Mouse (Mus musculus) liver, embryonic 15.5 days (tissue): Measurements from ENCODE around the gene Gpr31b. TPM values are rescaled to one million over a fixed set of nuclear protein-coding genes. Genes with fewer than 3 reads are reported as not detected.
"Not testable (repeated sequence)": the region's sequence is repeated elsewhere in the genome, so short reads cannot be mapped to it uniquely, and the experiment has no call there.

ENCODE experiments used
- ATAC-seq: fragments of 200-750 bp; cut with Nextera tagmentation; 2 replicates; pipeline ENCODE4 v1.8.0; 2017; ENCODE audit warnings: moderate number of reproducible peaks, mild to moderate bottlenecking, moderate library complexity; ENCODE audit not compliant: insufficient read depth
- H3K27ac ChIP-seq: fragments of 300-500 bp; sonication (generic); replicated peaks from 2 replicates; pipeline ENCODE4 v1.5.1; 2015; ENCODE audit warnings: mild to moderate bottlenecking, inconsistent platforms
- H3K27me3 ChIP-seq: fragments of 300-500 bp; sonication (generic); 2 replicates; pipeline ENCODE4 v1.6.1; 2015; ENCODE audit warnings: mild to moderate bottlenecking, inconsistent platforms
- H3K36me3 ChIP-seq: fragments of 300-500 bp; sonication (generic); replicated peaks from 2 replicates; pipeline ENCODE4 v1.6.1; 2015; ENCODE audit warnings: moderate library complexity, mild to moderate bottlenecking, inconsistent platforms
- H3K4me1 ChIP-seq: fragments of 300-500 bp; sonication (generic); replicated peaks from 2 replicates; pipeline ENCODE4 v1.6.1; 2015; ENCODE audit warnings: inconsistent platforms
- H3K4me2 ChIP-seq: fragments of 300-500 bp; sonication (generic); 2 replicates; pipeline ENCODE4 v1.6.1; 2015; ENCODE audit warnings: moderate library complexity, mild to moderate bottlenecking, inconsistent platforms
- H3K4me3 ChIP-seq: fragments of 300-500 bp; sonication (generic); replicated peaks from 2 replicates; pipeline ENCODE4 v1.5.1; 2015; ENCODE audit warnings: mild to moderate bottlenecking, inconsistent platforms
- H3K9ac ChIP-seq: fragments of 300-500 bp; sonication (generic); 2 replicates; pipeline ENCODE4 v1.6.1; 2015; ENCODE audit warnings: moderate library complexity, mild to moderate bottlenecking, inconsistent platforms
- H3K9me3 ChIP-seq: fragments of 300-500 bp; sonication (generic); replicated peaks from 2 replicates; pipeline ENCODE4 v1.6.1; 2016; ENCODE audit warnings: inconsistent platforms
- WGBS: fragments of 180-500 bp; shearing (Covaris S2); methylation state at CpG from one replicate; pipeline ENCODE4 v1.1.7; 2015; ENCODE audit warnings: mixed read lengths; ENCODE audit not compliant: insufficient replicate concordance; 5-methylcytosine and 5-hydroxymethylcytosine counted together
- polyA plus RNA-seq: library from polyadenylated mRNA; unstranded; fragments of >200 nt; fragmentation: Nextera tagmentation; extraction: Ambion mirVana; gene quantifications from 2 replicates; pipeline ENCODE4 v1.2.1, GENCODE M21; 2015

The Gpr31b gene
- not detected in 2 replicates for polyA plus RNA-seq

GRCm38 (mm10) chr17:13052124-13052813, at the start of gene Gpr31b:
Gene Gpr31b (minus strand): TSS chr17:13052296.
- not testable (repeated sequence) for H3K4me2 ChIP-seq, H3K36me3 ChIP-seq, ATAC-seq, H3K4me3 ChIP-seq, H3K9me3 ChIP-seq, H3K27ac ChIP-seq, H3K9ac ChIP-seq, H3K4me1 ChIP-seq, H3K27me3 ChIP-seq
- 58% methylated on average over 2 of the region's 8 CpGs for WGBS

GRCm38 (mm10) chr17:13092960-13093359, 40.9 kb upstream of the Gpr31b start:
- H3K36me3 ChIP-seq: not testable (repeated sequence)
- WGBS: 74% methylated on average over 3 of the region's 4 CpGs

GRCm38 (mm10) chr17:13092100-13092764, 40.1 kb upstream of the Gpr31b start:
- ATAC-seq, H3K4me2 ChIP-seq, H3K36me3 ChIP-seq, H3K27ac ChIP-seq, H3K27me3 ChIP-seq, H3K9ac ChIP-seq, H3K4me3 ChIP-seq, H3K4me1 ChIP-seq, H3K9me3 ChIP-seq: not testable (repeated sequence)
- 57% methylated on average over 8 of the region's 8 CpGs for WGBS

More at GRCm38 (mm10) chr17:13092960-13093359, 40.9 kb upstream of the Gpr31b start:
- not testable (repeated sequence) for H3K4me3 ChIP-seq, H3K27ac ChIP-seq, H3K27me3 ChIP-seq, H3K4me1 ChIP-seq, H3K4me2 ChIP-seq, H3K9me3 ChIP-seq, H3K9ac ChIP-seq, ATAC-seq

- not testable (repeated sequence) for H3K27ac ChIP-seq, H3K4me3 ChIP-seq, H3K9me3 ChIP-seq, H3K4me1 ChIP-seq, H3K9ac ChIP-seq, H3K36me3 ChIP-seq, H3K27me3 ChIP-seq, ATAC-seq, H3K4me2 ChIP-seq
- WGBS: 60% methylated on average over 1 of the region's 1 CpGs
These were observed 39.4 kb upstream of the Gpr31b start for GRCm38 (mm10) chr17:13091510-13091909.

GRCm38 (mm10) chr17:13069227-13069626, 17.1 kb upstream of the Gpr31b start:
- H3K4me2 ChIP-seq, ATAC-seq, H3K4me1 ChIP-seq, H3K27me3 ChIP-seq, H3K9me3 ChIP-seq, H3K9ac ChIP-seq, H3K36me3 ChIP-seq, H3K27ac ChIP-seq, H3K4me3 ChIP-seq: not testable (repeated sequence)
- 33% methylated on average over 5 of the region's 5 CpGs for WGBS

GRCm38 (mm10) chr17:13067864-13068385, 15.8 kb upstream of the Gpr31b start:
- not testable (repeated sequence) for H3K27me3 ChIP-seq, H3K4me2 ChIP-seq, H3K9me3 ChIP-seq, ATAC-seq, H3K9ac ChIP-seq, H3K4me3 ChIP-seq, H3K36me3 ChIP-seq, H3K4me1 ChIP-seq, H3K27ac ChIP-seq
- 56% methylated on average over 1 of the region's 4 CpGs for WGBS

- H3K4me2 ChIP-seq, H3K9ac ChIP-seq, H3K4me1 ChIP-seq, H3K9me3 ChIP-seq, ATAC-seq, H3K4me3 ChIP-seq, H3K27ac ChIP-seq, H3K36me3 ChIP-seq, H3K27me3 ChIP-seq: not testable (repeated sequence)
- WGBS: 56% methylated on average over 7 of the region's 7 CpGs
These were observed 10.8 kb upstream of the Gpr31b start for GRCm38 (mm10) chr17:13062882-13063281.

GRCm38 (mm10) chr17:13060804-13061203, 8.7 kb upstream of the Gpr31b start, which contains the start of gene Tcp10b:
Gene Tcp10b (plus strand): TSS chr17:13061104.
- H3K27ac ChIP-seq, H3K4me3 ChIP-seq, ATAC-seq, H3K27me3 ChIP-seq, H3K9ac ChIP-seq, H3K36me3 ChIP-seq, H3K9me3 ChIP-seq, H3K4me1 ChIP-seq, H3K4me2 ChIP-seq: not testable (repeated sequence)
- WGBS: 62% methylated on average over 4 of the region's 4 CpGs

- H3K4me1 ChIP-seq, H3K27ac ChIP-seq, H3K27me3 ChIP-seq, H3K4me2 ChIP-seq, ATAC-seq, H3K36me3 ChIP-seq, H3K9ac ChIP-seq, H3K4me3 ChIP-seq, H3K9me3 ChIP-seq: not testable (repeated sequence)
- WGBS: 16% methylated on average over 4 of the region's 4 CpGs
These were observed 8.0 kb downstream of the Gpr31b start for GRCm38 (mm10) chr17:13043846-13044673.

GRCm38 (mm10) chr17:13036627-13037192, 15.4 kb downstream of the Gpr31b start:
- H3K27ac ChIP-seq, H3K36me3 ChIP-seq, H3K4me1 ChIP-seq, H3K9ac ChIP-seq, H3K4me3 ChIP-seq, ATAC-seq, H3K9me3 ChIP-seq, H3K27me3 ChIP-seq, H3K4me2 ChIP-seq: not testable (repeated sequence)
- 70% methylated on average over 4 of the region's 12 CpGs for WGBS

- 69% methylated on average over 3 of the region's 3 CpGs for WGBS
- H3K4me2 ChIP-seq: no peak overlapping the region
- no peak overlapping the region for H3K27ac ChIP-seq
- no peak overlapping the region for H3K4me3 ChIP-seq
- no peak for ATAC-seq
- H3K9ac ChIP-seq: no peak overlapping the region
- H3K36me3 ChIP-seq: peaks cover 55% of the 10 kb centered on the region
- no peaks in the 10 kb centered on the region for H3K9me3 ChIP-seq
- H3K4me1 ChIP-seq: peaks cover 15% of the 10 kb centered on the region
- no peaks in the 10 kb centered on the region for H3K27me3 ChIP-seq
These were observed 38.8 kb downstream of the Gpr31b start for GRCm38 (mm10) chr17:13013316-13013715.
